Mouse (Mus musculus) forebrain, embryonic 11.5 days (tissue): ENCODE results near the gene Cyp2a4. TPM values are rescaled to one million over a fixed set of nuclear protein-coding genes. Genes with fewer than 3 reads are reported as not detected.
"Not testable (repeated sequence)": the region's sequence is repeated elsewhere in the genome, so short reads cannot be mapped to it uniquely, and the experiment has no call there.

Source experiments
- ATAC-seq: fragments of 200-750 bp; cut with Nextera tagmentation; replicated peaks from 2 replicates; pipeline ENCODE4 v1.8.0; 2017; ENCODE audit warnings: moderate TSS enrichment; ENCODE audit not compliant: low FRiP score
- DNase-seq: peaks from one replicate; pipeline ENCODE4 v3.0.0-alpha.2; 2017; ENCODE audit warnings: low spot score
- H3K27ac ChIP-seq: fragments of 300-500 bp; sonication (generic); 2 replicates; pipeline ENCODE4 v1.5.1; 2014; ENCODE audit warnings: low read depth, low read length
- H3K27me3 ChIP-seq: fragments of 300-500 bp; sonication (generic); 2 replicates; pipeline ENCODE4 v1.6.1; 2014; ENCODE audit warnings: mild to moderate bottlenecking, low read length, mixed read lengths; ENCODE audit not compliant: control insufficient read depth, insufficient read depth
- H3K36me3 ChIP-seq: fragments of 300-500 bp; sonication (generic); 2 replicates; pipeline ENCODE4 v1.6.1; 2014; ENCODE audit warnings: mild to moderate bottlenecking, low read length, moderate library complexity, mixed read lengths; ENCODE audit not compliant: control insufficient read depth, insufficient read depth
- H3K4me1 ChIP-seq: fragments of 300-500 bp; sonication (generic); replicated peaks from 2 replicates; pipeline ENCODE4 v1.6.1; 2014; ENCODE audit warnings: low read length, mixed read lengths; ENCODE audit not compliant: control insufficient read depth, insufficient read depth
- H3K4me2 ChIP-seq: fragments of 300-500 bp; sonication (generic); 2 replicates; pipeline ENCODE4 v1.6.1; 2014; ENCODE audit warnings: low read depth, mild to moderate bottlenecking, low read length, moderate library complexity, mixed read lengths; ENCODE audit not compliant: severe bottlenecking
- H3K4me3 ChIP-seq: fragments of 300-500 bp; sonication (generic); 2 replicates; pipeline ENCODE4 v1.5.1; 2014; ENCODE audit warnings: low read depth, low read length
- H3K9ac ChIP-seq: fragments of 300-500 bp; sonication (generic); 2 replicates; pipeline ENCODE4 v1.6.1; 2014; ENCODE audit warnings: low read length
- H3K9me3 ChIP-seq: fragments of 300-500 bp; sonication (generic); 2 replicates; pipeline ENCODE4 v1.6.1; 2016; ENCODE audit warnings: low read length, mixed read lengths; ENCODE audit not compliant: control insufficient read depth
- WGBS: fragments of 180-500 bp; shearing (Covaris S2); extraction: QIAGEN DNeasy Blood & Tissue Kit; methylation state at CpG from one replicate; pipeline ENCODE4 v1.1.7; 2014; 5-methylcytosine and 5-hydroxymethylcytosine counted together
- polyA plus RNA-seq: library from polyadenylated mRNA; unstranded; fragments of >200 nt; fragmentation: Nextera tagmentation; extraction: Ambion mirVana; gene quantifications from 2 replicates; pipeline ENCODE4 v1.2.1, GENCODE M21; 2014

Cyp2a4 gene
- polyA plus RNA-seq, 1 experiment from 2014 or later = not detected

GRCm38 (mm10) chr7:26356719-26357118 is 49.8 kb downstream of the Cyp2a4 start:
- not testable (repeated sequence) for H3K4me2 ChIP-seq, H3K27me3 ChIP-seq, DNase-seq, H3K4me1 ChIP-seq, H3K36me3 ChIP-seq, H3K9me3 ChIP-seq, H3K27ac ChIP-seq, H3K4me3 ChIP-seq, H3K9ac ChIP-seq, ATAC-seq
- 86% methylated on average over 5 of the region's 6 CpGs for WGBS

Other genes with a start within 250 kb of the Cyp2a4 start
- not detected in 2 replicates for gene Cyp2b13, start 245.7 kb upstream of the Cyp2a4 start, polyA plus RNA-seq
- not detected in 2 replicates for gene Cyp2b9, start 133.8 kb upstream of the Cyp2a4 start, polyA plus RNA-seq
- gene Vmn1r184, start 46.8 kb upstream of the Cyp2a4 start, polyA plus RNA-seq = not detected in 2 replicates
- gene Nlrp9c, start 96.5 kb downstream of the Cyp2a4 start, polyA plus RNA-seq = not detected in 2 replicates
- not detected in 2 replicates for gene Nlrp4a, start 127.9 kb downstream of the Cyp2a4 start, polyA plus RNA-seq
- gene Nlrp9a, start 227.9 kb downstream of the Cyp2a4 start, polyA plus RNA-seq = not detected in 2 replicates